Mouse (Mus musculus): ENCODE data around the gene Lrrc45.

DNA sequence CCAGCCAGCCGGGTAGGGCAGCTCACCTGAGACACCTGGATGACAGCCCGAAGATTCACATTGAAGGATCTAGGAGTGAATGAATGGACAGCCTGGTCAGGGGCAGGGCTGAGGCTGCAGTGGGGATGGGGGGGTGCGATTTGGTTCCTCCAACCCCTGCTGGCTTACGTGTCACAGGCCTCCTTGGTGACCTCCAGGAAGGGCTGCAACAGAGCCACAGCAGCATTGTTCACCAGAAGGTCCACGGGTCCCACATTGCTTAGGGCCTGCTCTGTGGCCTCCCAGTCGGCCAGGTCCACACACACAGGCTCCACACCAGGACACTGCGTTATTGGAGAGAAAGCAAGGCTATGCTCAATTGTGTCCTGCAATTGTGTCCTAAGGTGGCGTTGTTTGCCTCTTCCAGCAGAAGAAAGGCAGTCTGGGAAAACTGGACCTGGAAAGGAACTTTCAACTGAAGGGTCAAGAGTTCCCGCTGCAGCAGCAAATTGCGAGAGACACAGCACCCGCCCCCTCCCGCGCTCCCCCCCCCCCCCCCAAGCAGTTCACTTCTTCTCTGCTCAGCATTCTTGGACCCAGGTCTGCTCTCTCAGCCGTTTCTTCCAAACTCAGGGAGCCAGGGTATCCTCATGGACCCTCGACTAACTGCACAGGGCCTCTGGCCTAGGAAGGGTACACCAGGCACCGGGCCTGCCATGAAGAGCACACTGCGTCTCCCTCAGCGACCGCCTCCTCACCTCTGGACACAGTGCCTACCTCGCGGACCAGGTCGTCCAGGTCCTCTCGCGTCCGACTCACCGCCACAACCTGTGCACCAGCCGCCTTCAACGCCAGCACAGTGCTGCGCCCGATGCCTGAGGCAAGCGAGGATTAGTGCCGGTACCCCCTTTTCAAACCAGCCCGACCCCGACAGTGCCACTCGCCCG lies 12.8 kb downstream of the Lrrc45 start:
- TF ChIP-seq POLR2A (IDR thresholded peaks at IDR 0.05; ENCODE audit: borderline replicate concordance, extremely low read depth, low read depth, low read length), result peak; percentile 44; the same call in 1 of the 2 replicates
- no peak for TF ChIP-seq CTCF (IDR thresholded peaks at IDR 0.05; ENCODE audit: insufficient read depth, low read length)
